In the genomic region with DNA sequence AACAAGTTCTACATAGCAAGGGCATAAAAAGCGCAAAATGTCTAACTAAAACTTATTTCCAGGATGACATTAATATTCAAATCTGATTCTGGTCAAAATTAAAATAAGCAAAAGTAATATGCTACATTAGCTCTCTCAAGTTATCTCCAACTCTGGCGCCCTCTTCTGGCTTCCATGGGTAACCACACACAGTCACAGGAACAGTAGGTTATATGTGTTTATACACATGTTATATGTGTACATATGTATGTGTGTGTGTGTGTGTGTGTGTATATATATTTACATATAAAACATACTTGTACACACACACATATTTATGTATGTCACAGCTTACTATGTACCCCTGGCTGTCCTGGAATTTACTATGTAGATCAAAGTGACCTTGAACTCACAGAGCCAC, we compare ENCODE assay signal across 8 mouse cellular contexts. TPM values are rescaled to one million over a fixed set of nuclear protein-coding genes. Genes with fewer than 3 reads are reported as not detected.
A peak's percentile ranks its signal among the peaks of the same experiment; 100 is the strongest.
DNase-seq lines count a peak whose midpoint lies in the region; ATAC-seq lines count a peak whose summit lies in the region.

No protein-coding gene starts in this region.

- no peaks in the 10 kb centered on the region for H3K4me1 ChIP-seq in neural tube, embryonic 11.5 days (ENCODE audit: control insufficient read depth, insufficient read depth, low read length)

- H3K27ac ChIP-seq in neural tube, embryonic 11.5 days (ENCODE audit: low read depth, low read length), result no peak overlapping the region

- no peak overlapping the region for H3K4me2 ChIP-seq in neural tube, embryonic 11.5 days (ENCODE audit: low read depth)

- H3K9ac ChIP-seq in neural tube, embryonic 11.5 days (ENCODE audit: low read length), result no peak overlapping the region

- intact Hi-C loops in gastrocnemius, postnatal 36 days (cut with DNase I), result no loop called here

- peaks cover 6% of the 10 kb centered on the region for H3K36me3 ChIP-seq in neural tube, embryonic 11.5 days (ENCODE audit: control insufficient read depth, insufficient read depth, low read length)

- 70% methylated on average over 2 of the region's 2 CpGs for whole genome bisulfite sequencing in neural tube, embryonic 11.5 days

- H3K4me3 ChIP-seq in neural tube, embryonic 11.5 days (ENCODE audit: low read depth, low read length), result no peak overlapping the region

- peak; percentile 4; the same call in 1 of the 2 replicates for ATAC-seq in neural tube, embryonic 11.5 days (ENCODE audit: insufficient read depth, low FRiP score, low TSS enrichment)
- no peak for ATAC-seq in frontal cortex, adult (ENCODE audit: low TSS enrichment)

- no peaks in the 10 kb centered on the region for H3K9me3 ChIP-seq in neural tube, embryonic 11.5 days (ENCODE audit: control insufficient read depth, low read length)

- H3K27me3 ChIP-seq in neural tube, embryonic 11.5 days (ENCODE audit: control insufficient read depth, insufficient read depth, low read length), result no peaks in the 10 kb centered on the region

- DNase-seq in gastrocnemius, postnatal 10 days, result peak; percentile 30
- no peak for DNase-seq in gastrocnemius, postnatal 36 days
- no peak for DNase-seq in neural tube, embryonic 11.5 days (ENCODE audit: low spot score)
- DNase-seq in neural tube, embryonic 10.5 days (ENCODE audit: extremely low spot score, low spot score), result no peak
- DNase-seq in c-Kit-positive CD71-positive TER-119-positive erythroid progenitor cells, embryonic 14.5 days (ENCODE audit: low spot score), result peak; percentile 54
- peak; percentile 33 to 65 for DNase-seq in kidney, postnatal 36 days
- DNase-seq in retina, postnatal 1 day, result peak; percentile 47

RNA-seq across cellular contexts. Expression of a gene that starts 7.6 kb away (rescaled TPM):
- 10 to 100 TPM; 13.9 to 15.3 TPM for total RNA-seq in gastrocnemius, postnatal 10 days (2021)
- 10 to 100 TPM in 1 of 2 experiments, 1 to 10 TPM in 1; 9.6 to 10.7 TPM for total RNA-seq in gastrocnemius, postnatal 36 days (2021)
- 67.0 and 69.7 TPM in 2 replicates for polyA plus RNA-seq in neural tube, embryonic 11.5 days (2014; fragmentation: Nextera tagmentation; extraction: Ambion mirVana)

RNA-seq across cellular contexts. Expression of a gene that starts 8.6 kb away (rescaled TPM):
- total RNA-seq in gastrocnemius, postnatal 10 days (2021), result 1 to 10 TPM; 5.7 to 7.0 TPM
- 1 to 10 TPM; 2.5 to 3.9 TPM for total RNA-seq in gastrocnemius, postnatal 36 days (2021)
- 4.8 and 4.9 TPM in 2 replicates for polyA plus RNA-seq in neural tube, embryonic 11.5 days (2014; fragmentation: Nextera tagmentation; extraction: Ambion mirVana)

RNA-seq across cellular contexts. Expression of a gene that starts 38.2 kb away (rescaled TPM):
- 10 to 100 TPM; 64.5 to 67.1 TPM for total RNA-seq in gastrocnemius, postnatal 10 days (2021)
- total RNA-seq in gastrocnemius, postnatal 36 days (2021), result 100 to 1,000 TPM; 333 to 385 TPM
- polyA plus RNA-seq in neural tube, embryonic 11.5 days (2014; fragmentation: Nextera tagmentation; extraction: Ambion mirVana), result 163 and 172 TPM in 2 replicates

Comparison
In these comparisons a context has a peak if more than half of its experiments do, and no peak if none do; other contexts are left out.
1. DNase-seq: peak in gastrocnemius, postnatal 10 days (single experiment), c-Kit-positive CD71-positive TER-119-positive erythroid progenitor cells, embryonic 14.5 days (single experiment), kidney, postnatal 36 days (2 of 2) and retina, postnatal 1 day (single experiment); none in gastrocnemius, postnatal 36 days (0 of 2), neural tube, embryonic 11.5 days (single experiment) and neural tube, embryonic 10.5 days (single experiment).
2. RNA of a gene that starts 38.2 kb away (total RNA-seq): 333 to 385 TPM in gastrocnemius, postnatal 36 days; 64.5 to 67.1 TPM in gastrocnemius, postnatal 10 days; every median in the first group is over 4 times any median in the second.